In genomic region chr16:20695622-20696323, GRCm38 (mm10) we compare ENCODE assay signal across 9 mouse cellular contexts. TPM values are rescaled to one million over a fixed set of nuclear protein-coding genes. Genes with fewer than 3 reads are reported as not detected.
A peak's percentile ranks its signal among the peaks of the same experiment; 100 is the strongest.
DNase-seq lines count a peak whose midpoint lies in the region; ATAC-seq and TF ChIP-seq lines count a peak whose summit lies in the region.
"Had no signal": no experiment of that assay in that cellular context is flagged by ENCODE, and none has a peak within 500 bp of the region (broad histone marks: within the 10 kb centered on the region; RNA-seq: fewer than 3 reads in every experiment).

No protein-coding gene starts in this region.

- no peaks in the 10 kb centered on the region for H3K9me3 ChIP-seq in intestine, embryonic 15.5 days

- no peak for TF ChIP-seq POLR2A in spleen, adult 2 months (IDR thresholded peaks at IDR 0.05; ENCODE audit: low read depth, low read length)

- peak overlapping the region; percentile 35 for H3K9ac ChIP-seq in intestine, embryonic 15.5 days

- 0 out of 2 replicates have a peak, but pooled peaks cover 2% of the 10 kb centered on the region for H3K4me1 ChIP-seq in spleen, adult 2 months (ENCODE audit: control insufficient read depth, insufficient read depth, insufficient read length)
- H3K4me1 ChIP-seq in intestine, embryonic 15.5 days (replicated peaks): peaks cover 28% of the 10 kb centered on the region

- no peak overlapping the region for H3K27ac ChIP-seq in spleen, adult 2 months (ENCODE audit: insufficient read depth, low read length)
- H3K27ac ChIP-seq in intestine, embryonic 15.5 days: no peak overlapping the region

- H3K36me3 ChIP-seq in spleen, adult 2 months (ENCODE audit: control insufficient read depth, insufficient read depth, low read length): peaks cover 1% of the 10 kb centered on the region; the same call in 1 of the 2 replicates
- H3K36me3 ChIP-seq in intestine, embryonic 15.5 days: peaks cover 5% of the 10 kb centered on the region

- DNase-seq in spleen, adult 2 months (ENCODE audit: low read depth in 1 of 2, low spot score in 2 of 2): no peak
- DNase-seq in spleen, adult 12 weeks (ENCODE audit: low spot score): no peak
- peak; percentile 77 for DNase-seq in embryo, embryonic 9.5 days (ENCODE audit: extremely low spot score)
- peak; percentile 90 to 97 for DNase-seq in left cerebral cortex, adult 9 months (ENCODE audit: low spot score in 2 of 2)
- peak; percentile 86 to 89 for DNase-seq in lung, postnatal 4 days
- peak; percentile 99 for DNase-seq in right cerebral cortex, postnatal 4 days

- H3K27me3 ChIP-seq in spleen, adult 2 months (ENCODE audit: control insufficient read depth, insufficient read depth, low read length): peaks cover 10% of the 10 kb centered on the region
- H3K27me3 ChIP-seq in intestine, embryonic 15.5 days (replicated peaks): no peaks in the 10 kb centered on the region

- WGBS in spleen, adult 2 months: 4% methylated on average over 46 of the region's 46 CpGs
- WGBS in intestine, embryonic 15.5 days: 5% methylated on average over 46 of the region's 46 CpGs

- TF ChIP-seq CTCF in spleen, adult 2 months (IDR thresholded peaks at IDR 0.05; ENCODE audit: extremely low read depth, insufficient read depth, insufficient read length, insufficient replicate concordance): no peak

- peak overlapping the region; percentile 23; the same call in 1 of the 2 replicates for H3K4me3 ChIP-seq in spleen, adult 2 months (ENCODE audit: extremely low read depth, insufficient read depth, insufficient read length)
- peak overlapping the region; percentile 31 for H3K4me3 ChIP-seq in intestine, embryonic 15.5 days (replicated peaks)
- H3K4me3 ChIP-seq: myocyte had no signal

- ATAC-seq in granulocyte monocyte progenitor cell, adult 5-6 weeks (replicated peaks; ENCODE audit: poor library complexity, severe bottlenecking): peak; percentile 14; the same call in 1 of the 2 replicates
- ATAC-seq in intestine, embryonic 15.5 days: peak; percentile 64

- H3K4me2 ChIP-seq in intestine, embryonic 15.5 days (replicated peaks): peak overlapping the region; percentile 67

RNA-seq across cellular contexts. Expression of gene Fam131a, which starts 2.7 kb away (rescaled TPM):
- polyA plus RNA-seq in spleen, adult 2 months (2012; rRNA removed): 5.9 and 8.3 TPM in 2 replicates
- 1.6 TPM in 1 of 2 replicates, not detected in the other for total RNA-seq in granulocyte monocyte progenitor cell, adult 5-6 weeks (2014; fragmentation: Nextera tagmentation)
- 0.43 TPM in 1 of 2 replicates, not detected in the other for total RNA-seq in granulocyte monocyte progenitor cell, adult 5-6 weeks (2017)
- 6.3 and 6.7 TPM in 2 replicates for polyA plus RNA-seq in intestine, embryonic 15.5 days (2015; fragmentation: Nextera tagmentation; extraction: Ambion mirVana)

RNA-seq across cellular contexts. Expression of gene Polr2h, which starts 21.7 kb away (rescaled TPM):
- polyA plus RNA-seq in spleen, adult 2 months (2012; rRNA removed): 8.5 and 10.0 TPM in 2 replicates
- total RNA-seq in granulocyte monocyte progenitor cell, adult 5-6 weeks (2014; fragmentation: Nextera tagmentation): 62.4 and 81.5 TPM in 2 replicates
- 61.8 and 91.6 TPM in 2 replicates for total RNA-seq in granulocyte monocyte progenitor cell, adult 5-6 weeks (2017)
- polyA plus RNA-seq in intestine, embryonic 15.5 days (2015; fragmentation: Nextera tagmentation; extraction: Ambion mirVana): 104 and 112 TPM in 2 replicates

RNA-seq across cellular contexts. Expression of gene Clcn2, which starts 21.8 kb away (rescaled TPM):
- 8.5 and 12.1 TPM in 2 replicates for polyA plus RNA-seq in spleen, adult 2 months (2012; rRNA removed)
- 2.6 and 6.0 TPM in 2 replicates for total RNA-seq in granulocyte monocyte progenitor cell, adult 5-6 weeks (2014; fragmentation: Nextera tagmentation)
- 1.9 and 3.8 TPM in 2 replicates for total RNA-seq in granulocyte monocyte progenitor cell, adult 5-6 weeks (2017)
- polyA plus RNA-seq in intestine, embryonic 15.5 days (2015; fragmentation: Nextera tagmentation; extraction: Ambion mirVana): 14.3 and 15.7 TPM in 2 replicates

RNA-seq across cellular contexts. Expression of gene Eif4g1, which starts 27.7 kb away (rescaled TPM):
- polyA plus RNA-seq in spleen, adult 2 months (2012; rRNA removed): 257 and 351 TPM in 2 replicates
- total RNA-seq in granulocyte monocyte progenitor cell, adult 5-6 weeks (2014; fragmentation: Nextera tagmentation): 242 and 249 TPM in 2 replicates
- total RNA-seq in granulocyte monocyte progenitor cell, adult 5-6 weeks (2017): 312 and 346 TPM in 2 replicates
- 183 and 196 TPM in 2 replicates for polyA plus RNA-seq in intestine, embryonic 15.5 days (2015; fragmentation: Nextera tagmentation; extraction: Ambion mirVana)

RNA-seq across cellular contexts. Expression of gene Chrd, which starts 37.2 kb away (rescaled TPM):
- 0.63 and 1.6 TPM in 2 replicates for polyA plus RNA-seq in spleen, adult 2 months (2012; rRNA removed)
- not detected in 2 replicates for total RNA-seq in granulocyte monocyte progenitor cell, adult 5-6 weeks (2014; fragmentation: Nextera tagmentation)
- not detected in 2 replicates for total RNA-seq in granulocyte monocyte progenitor cell, adult 5-6 weeks (2017)
- polyA plus RNA-seq in intestine, embryonic 15.5 days (2015; fragmentation: Nextera tagmentation; extraction: Ambion mirVana): 3.3 and 3.6 TPM in 2 replicates

Comparison
In these comparisons a context has a peak if more than half of its experiments do, and no peak if none do; other contexts are left out.
1. DNase-seq: peak in embryo, embryonic 9.5 days (single experiment), left cerebral cortex, adult 9 months (2 of 2), lung, postnatal 4 days (2 of 2) and right cerebral cortex, postnatal 4 days (single experiment); none in spleen, adult 2 months (0 of 2) and spleen, adult 12 weeks (single experiment).